ENCODE assay signal across 10 mouse cellular contexts in genomic region chr2:25616398-25616797, GRCm38 (mm10). TPM values are rescaled to one million over a fixed set of nuclear protein-coding genes. Genes with fewer than 3 reads are reported as not detected.
DNase-seq lines count a peak whose midpoint lies in the region; ATAC-seq and TF ChIP-seq lines count a peak whose summit lies in the region.
"Had no signal": no experiment of that assay in that cellular context is flagged by ENCODE, and none has a peak within 500 bp of the region (broad histone marks: within the 10 kb centered on the region; RNA-seq: fewer than 3 reads in every experiment).

No protein-coding gene starts in this region.

- no peak for TF ChIP-seq POLR2A in brain, embryonic 14.5 days (IDR thresholded peaks at IDR 0.05; ENCODE audit: borderline replicate concordance, extremely low read depth, insufficient read depth, insufficient read length, poor library complexity, severe bottlenecking)

- H3K9ac ChIP-seq in kidney, embryonic 16.5 days (replicated peaks; ENCODE audit: low read length), result peak overlapping the region; percentile 46
- H3K9ac ChIP-seq in limb, embryonic 12.5 days (replicated peaks), result peak overlapping the region; percentile 32; the same call in 1 of the 2 replicates

- 8% methylated on average over 22 of the region's 22 CpGs for WGBS in kidney, embryonic 16.5 days
- WGBS in limb, embryonic 12.5 days, result 19% methylated on average over 22 of the region's 22 CpGs

- TF ChIP-seq CTCF in brain, embryonic 14.5 days (IDR thresholded peaks at IDR 0.05; ENCODE audit: borderline replicate concordance, extremely low read depth, insufficient read depth, insufficient read length), result no peak

- H3K27me3 ChIP-seq in kidney, embryonic 16.5 days (ENCODE audit: insufficient read depth, low read length), result peaks cover 36% of the 10 kb centered on the region
- peaks cover 88% of the 10 kb centered on the region for H3K27me3 ChIP-seq in limb, embryonic 12.5 days

- peak overlapping the region; percentile 50 for H3K4me2 ChIP-seq in kidney, embryonic 16.5 days (replicated peaks; ENCODE audit: low read depth, low read length)
- peak overlapping the region; percentile 35 for H3K4me2 ChIP-seq in limb, embryonic 12.5 days

- DNase-seq in cerebellum, postnatal 10 days, result peak; percentile 65 to 71
- no peak for DNase-seq in kidney, adult 9 months
- DNase-seq in brain, embryonic 14.5 days (ENCODE audit: low read depth), result peak; percentile 12
- DNase-seq in frontal cortex, postnatal 25 days (ENCODE audit: low spot score in 2 of 2), result no peak
- DNase-seq in spleen, postnatal 14 days (ENCODE audit: low spot score in 2 of 2), result no peak

- H3K9me3 ChIP-seq in kidney, embryonic 16.5 days (ENCODE audit: low read length), result no peaks in the 10 kb centered on the region
- H3K9me3 ChIP-seq in limb, embryonic 12.5 days, result no peaks in the 10 kb centered on the region

- H3K4me3 ChIP-seq in kidney, embryonic 16.5 days (ENCODE audit: low read length), result peak overlapping the region; percentile 27
- H3K4me3 ChIP-seq in limb, embryonic 12.5 days (replicated peaks), result peak overlapping the region; percentile 16

- ATAC-seq in cerebellum, adult (ENCODE audit: insufficient number of reproducible peaks, low FRiP score, low TSS enrichment), result no peak
- ATAC-seq in kidney, embryonic 16.5 days (ENCODE audit: low FRiP score, low TSS enrichment), result no peak; the same call in 1 of the 2 replicates
- no peak for ATAC-seq in limb, embryonic 12.5 days (ENCODE audit: insufficient number of reproducible peaks, insufficient read depth, low FRiP score, low TSS enrichment, low read depth)
- ATAC-seq: inflammation-experienced regulatory T-cells, adult 6 months had no signal

- H3K4me1 ChIP-seq in kidney, embryonic 16.5 days (ENCODE audit: insufficient read depth, low read length), result peaks cover 12% of the 10 kb centered on the region
- peaks cover 13% of the 10 kb centered on the region for H3K4me1 ChIP-seq in limb, embryonic 12.5 days (replicated peaks)

- H3K36me3 ChIP-seq in kidney, embryonic 16.5 days (ENCODE audit: insufficient read depth, low read length), result no peaks in the 10 kb centered on the region
- H3K36me3 ChIP-seq in limb, embryonic 12.5 days, result no peaks in the 10 kb centered on the region

- no peak overlapping the region for H3K27ac ChIP-seq in kidney, embryonic 16.5 days (ENCODE audit: low read length)
- H3K27ac ChIP-seq in limb, embryonic 12.5 days, result no peak overlapping the region

RNA-seq across cellular contexts. Expression of gene Ccdc183, which starts 1.1 kb away (rescaled TPM):
- 0.27 and 0.33 TPM in 2 replicates for polyA plus RNA-seq in kidney, embryonic 16.5 days (2015; fragmentation: Nextera tagmentation; extraction: Ambion mirVana)
- polyA plus RNA-seq in brain, embryonic 14.5 days (2012; rRNA removed), result 0.03 and 0.07 TPM in 2 replicates
- 0.18 and 0.27 TPM in 2 replicates for polyA plus RNA-seq in limb, embryonic 12.5 days (2016; fragmentation: Nextera tagmentation; extraction: Ambion mirVana)
- polyA plus RNA-seq: inflammation-experienced regulatory T-cells, adult 6 months; small intestine, adult 2 months had no signal

RNA-seq across cellular contexts. Expression of gene Tmem141, which starts 5.4 kb away (rescaled TPM):
- polyA plus RNA-seq in kidney, embryonic 16.5 days (2015; fragmentation: Nextera tagmentation; extraction: Ambion mirVana), result 36.1 and 37.6 TPM in 2 replicates
- 31.7 and 34.8 TPM in 2 replicates for polyA plus RNA-seq in brain, embryonic 14.5 days (2012; rRNA removed)
- polyA plus RNA-seq in limb, embryonic 12.5 days (2016; fragmentation: Nextera tagmentation; extraction: Ambion mirVana), result 21.9 and 22.6 TPM in 2 replicates

RNA-seq across cellular contexts. Expression of gene Rabl6, which starts 8.1 kb away (rescaled TPM):
- 69.8 and 73.9 TPM in 2 replicates for polyA plus RNA-seq in kidney, embryonic 16.5 days (2015; fragmentation: Nextera tagmentation; extraction: Ambion mirVana)
- 86.1 and 87.9 TPM in 2 replicates for polyA plus RNA-seq in brain, embryonic 14.5 days (2012; rRNA removed)
- 81.3 and 83.0 TPM in 2 replicates for polyA plus RNA-seq in limb, embryonic 12.5 days (2016; fragmentation: Nextera tagmentation; extraction: Ambion mirVana)

RNA-seq across cellular contexts. Expression of gene Fcna, which starts 11.4 kb away (rescaled TPM):
- 2.6 and 3.2 TPM in 2 replicates for polyA plus RNA-seq in kidney, embryonic 16.5 days (2015; fragmentation: Nextera tagmentation; extraction: Ambion mirVana)
- 0.92 and 0.97 TPM in 2 replicates for polyA plus RNA-seq in brain, embryonic 14.5 days (2012; rRNA removed)
- polyA plus RNA-seq in limb, embryonic 12.5 days (2016; fragmentation: Nextera tagmentation; extraction: Ambion mirVana), result 0.40 and 0.68 TPM in 2 replicates

RNA-seq across cellular contexts. Expression of gene Ajm1, which starts 34.8 kb away (rescaled TPM):
- polyA plus RNA-seq in kidney, embryonic 16.5 days (2015; fragmentation: Nextera tagmentation; extraction: Ambion mirVana), result 0.18 and 0.22 TPM in 2 replicates
- polyA plus RNA-seq in brain, embryonic 14.5 days (2012; rRNA removed), result 24.5 and 30.3 TPM in 2 replicates
- 0.08 and 0.23 TPM in 2 replicates for polyA plus RNA-seq in limb, embryonic 12.5 days (2016; fragmentation: Nextera tagmentation; extraction: Ambion mirVana)

Comparison
In these comparisons a context has a peak if more than half of its experiments do, and no peak if none do; other contexts are left out.
1. DNase-seq: peak in cerebellum, postnatal 10 days (2 of 2) and brain, embryonic 14.5 days (single experiment); none in kidney, adult 9 months (single experiment), frontal cortex, postnatal 25 days (0 of 2) and spleen, postnatal 14 days (0 of 2).